Mouse (Mus musculus): ENCODE results near the gene Abcc8. TPM values are rescaled to one million over a fixed set of nuclear protein-coding genes. Genes with fewer than 3 reads are reported as not detected.

Gene Abcc8
- total RNA-seq, 2 experiments from 2014 or later: 72.8 to 79.6 TPM

DNA sequence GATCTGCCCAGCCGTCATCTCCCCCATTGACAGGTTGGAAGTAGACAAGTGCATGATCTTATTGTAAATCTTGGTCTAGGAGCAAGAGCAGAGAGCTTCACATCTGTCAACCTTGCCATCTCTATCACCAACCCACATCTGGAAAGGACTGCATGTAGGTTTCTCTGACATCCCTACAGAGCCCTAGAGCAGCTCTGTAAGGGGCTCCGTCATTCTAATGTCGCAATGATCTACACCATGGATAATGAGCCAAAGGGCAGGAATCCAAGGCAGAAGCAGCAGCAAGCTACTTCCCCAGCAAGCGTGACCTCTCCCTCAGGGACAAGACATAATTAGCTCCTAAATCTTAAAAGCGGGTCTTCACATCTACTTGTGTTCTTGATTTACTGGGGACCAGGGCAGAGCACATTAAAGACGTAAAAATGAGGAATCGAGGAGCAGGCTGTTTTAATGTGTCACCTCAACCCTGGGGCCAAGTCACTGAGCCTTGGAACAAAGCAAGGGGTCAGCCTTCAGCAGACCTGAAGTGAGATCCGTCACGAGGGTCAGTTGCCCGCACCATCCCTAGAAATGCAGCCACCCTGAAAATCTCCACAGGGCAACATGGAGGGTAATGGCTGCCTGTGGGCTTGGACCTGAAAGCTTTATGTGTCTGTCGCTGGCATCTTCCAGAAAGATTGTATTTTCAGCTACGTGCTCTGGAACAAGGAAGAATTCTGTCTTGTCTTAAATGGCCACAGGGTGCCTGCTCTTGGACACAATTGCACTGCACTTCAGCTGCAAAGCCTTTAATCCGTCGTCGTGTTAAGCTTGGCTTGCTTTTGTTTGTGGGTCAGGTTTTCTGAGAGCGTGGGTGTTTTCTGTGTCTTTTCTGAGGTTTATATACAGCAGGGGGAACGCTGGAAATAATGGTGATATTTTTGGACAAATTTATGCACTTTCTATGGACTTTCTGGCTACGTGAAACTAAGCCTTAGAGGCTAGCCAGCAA lies 25.0 kb downstream of the Abcc8 start:
- DNase-seq: no peak

DNA sequence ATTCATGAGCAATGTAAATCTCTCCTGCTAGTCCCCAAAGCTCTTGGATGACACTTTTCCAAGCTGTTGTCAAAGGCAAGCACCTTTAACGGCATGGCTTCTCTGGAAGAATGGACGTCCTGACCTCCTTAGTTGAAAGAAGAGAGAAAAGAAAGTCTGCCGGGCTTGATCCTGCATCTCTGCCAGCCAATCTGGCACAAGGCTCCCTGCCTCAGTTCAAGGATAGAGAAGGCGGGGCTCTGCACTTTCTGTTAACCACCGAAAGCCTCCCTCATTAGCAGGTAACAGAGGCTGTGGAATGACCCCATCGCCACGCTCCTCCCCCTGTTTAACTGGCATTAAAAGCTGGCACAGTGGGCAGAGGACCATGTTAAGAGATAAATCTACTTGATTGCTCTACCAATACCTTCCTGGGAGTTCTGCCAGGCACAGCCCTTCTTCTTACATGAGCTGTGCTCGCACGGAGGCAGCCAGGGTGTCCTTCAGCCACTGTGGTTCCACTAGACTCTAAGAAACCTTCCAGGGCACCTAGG lies 26.9 kb downstream of the Abcc8 start:
- DNase-seq: no peak

- DNase-seq: no peak
Measured at GRCm38 (mm10) chr7:46147417-46147816, 32.4 kb downstream of the Abcc8 start.

- DNase-seq: no peak
Measured at GRCm38 (mm10) chr7:46146675-46147308, 33.0 kb downstream of the Abcc8 start.

- DNase-seq: no peak
Measured at GRCm38 (mm10) chr7:46144061-46144460, 35.8 kb downstream of the Abcc8 start.

GRCm38 (mm10) chr7:46138329-46138930 lies 41.4 kb downstream of the Abcc8 start:
- no peak for DNase-seq

DNA sequence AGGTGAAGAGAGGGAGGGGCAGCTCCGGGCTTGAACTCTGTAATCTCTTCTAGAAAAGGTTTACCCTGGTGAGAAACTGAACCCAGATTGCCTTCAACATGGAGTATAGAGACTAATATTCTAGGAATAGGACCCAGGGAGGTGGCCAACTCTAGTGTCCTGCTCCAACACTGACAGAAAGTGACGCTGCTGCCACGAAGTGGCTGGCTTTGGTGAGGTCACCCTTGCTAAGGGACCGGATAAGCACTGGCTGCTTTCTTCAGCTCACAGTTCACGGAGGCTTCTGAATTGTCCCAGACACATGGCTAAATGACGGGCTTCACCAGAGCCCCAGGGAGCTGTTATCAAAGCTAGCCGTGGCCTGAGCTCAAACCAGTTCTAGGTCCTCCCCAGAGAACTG lies 46.0 kb downstream of the Abcc8 start:
- DNase-seq: peak; percentile 57

- DNase-seq: no peak
Measured at GRCm38 (mm10) chr7:46132229-46132628, 47.6 kb downstream of the Abcc8 start.

DNA sequence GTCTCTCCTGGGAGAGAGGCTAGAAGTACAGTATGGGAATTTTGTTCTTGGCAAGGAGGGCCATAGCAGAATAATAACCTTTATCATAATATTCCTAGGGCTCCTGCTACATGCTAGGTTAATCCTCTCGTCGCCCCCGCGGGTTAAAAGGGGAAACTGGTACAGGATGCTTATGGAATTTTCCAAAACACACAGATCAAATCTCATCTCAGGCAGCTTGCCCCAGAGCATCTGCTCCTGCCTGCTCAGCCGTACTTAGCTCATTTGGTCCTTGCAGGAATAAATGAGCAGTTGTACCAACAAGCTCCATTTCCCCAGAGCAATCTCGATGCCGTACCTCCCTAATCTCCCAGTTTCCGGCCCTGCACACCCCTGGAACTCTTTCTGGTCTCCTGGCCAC lies 48.0 kb downstream of the Abcc8 start:
- no peak for DNase-seq

GRCm38 (mm10) chr7:46131266-46131665 lies 48.6 kb downstream of the Abcc8 start:
- DNase-seq: no peak

DNA sequence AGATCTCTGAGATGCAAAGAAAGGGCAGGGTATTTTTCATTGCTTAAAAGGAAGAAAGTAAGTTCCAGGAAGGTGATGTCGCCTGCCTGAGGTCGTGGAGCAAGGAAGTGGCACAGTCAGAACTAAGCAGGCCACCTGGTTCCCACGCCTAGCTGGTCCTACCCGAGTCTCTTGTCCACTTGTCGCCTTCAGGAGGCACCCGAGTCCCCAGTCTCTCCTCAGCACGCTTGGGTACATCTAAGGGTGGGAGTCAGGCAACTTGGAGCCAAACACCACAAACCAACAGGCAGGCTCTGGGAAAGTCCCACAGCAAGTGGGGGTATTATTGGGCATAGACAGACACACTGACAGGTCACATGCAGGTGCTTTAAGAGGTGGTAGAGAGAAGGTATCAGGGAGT lies 49.1 kb downstream of the Abcc8 start:
- DNase-seq: no peak

DNA sequence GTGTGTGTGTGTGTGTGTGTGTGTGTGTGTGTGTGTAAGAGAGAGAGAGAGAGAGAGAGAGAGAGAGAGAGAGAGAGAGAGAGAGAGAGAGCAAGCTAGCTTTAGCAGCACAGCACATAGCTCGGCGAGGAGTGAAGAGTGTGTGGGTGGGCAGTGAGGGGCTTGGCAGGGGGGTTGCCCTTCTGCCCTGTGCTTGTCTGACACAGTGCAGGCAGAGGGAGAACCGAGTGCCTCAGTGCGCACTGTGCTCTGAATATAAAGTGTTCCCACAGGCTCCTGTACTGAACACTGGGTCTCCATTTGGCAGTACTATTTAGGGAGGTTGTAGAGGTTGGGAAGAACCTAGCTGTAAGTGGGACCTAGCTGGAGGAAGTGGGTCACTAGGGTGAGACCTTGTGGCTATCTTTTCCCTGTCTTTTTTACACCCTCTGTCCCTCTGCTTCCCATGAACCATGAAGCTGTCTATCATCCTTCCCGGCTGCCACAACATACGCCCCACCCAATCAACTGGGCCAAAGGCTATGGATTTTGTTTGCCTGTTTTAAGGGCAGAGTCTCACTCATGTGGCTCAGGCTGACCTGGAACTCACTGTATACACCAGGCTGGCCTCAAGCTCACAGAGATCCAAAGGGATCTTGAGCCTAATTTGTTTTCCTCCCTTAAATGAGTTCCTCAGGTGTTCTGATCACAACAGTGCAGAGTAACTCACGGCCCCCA lies 50.2 kb downstream of the Abcc8 start:
- DNase-seq: no peak

GRCm38 (mm10) chr7:46128196-46128595 lies 51.6 kb downstream of the Abcc8 start:
- DNase-seq: no peak

DNA sequence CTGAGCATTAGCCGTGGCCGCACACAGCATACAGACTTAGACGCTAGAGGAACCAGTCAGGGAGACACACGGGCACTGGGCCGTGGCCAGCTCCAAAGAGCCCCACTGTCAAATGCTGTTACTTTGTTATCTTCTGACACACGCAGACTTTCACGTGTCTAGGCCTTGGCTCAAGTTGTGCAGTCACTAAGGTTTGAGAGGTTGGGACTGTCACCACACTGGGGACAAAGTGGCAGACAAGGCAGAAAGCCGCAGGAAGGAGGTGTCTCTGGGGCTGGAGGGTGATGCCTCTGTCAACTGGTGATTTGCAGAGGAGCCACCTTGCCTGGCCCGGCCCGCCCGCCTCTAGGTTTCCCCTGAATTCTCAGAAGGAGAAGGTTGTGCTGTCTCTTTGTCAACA lies 54.5 kb downstream of the Abcc8 start:
- DNase-seq: peak; percentile 53

GRCm38 (mm10) chr7:46124460-46124859 lies 55.4 kb downstream of the Abcc8 start:
- no peak for DNase-seq

- DNase-seq: no peak
Measured at GRCm38 (mm10) chr7:46122964-46123363, 56.9 kb downstream of the Abcc8 start.

DNA sequence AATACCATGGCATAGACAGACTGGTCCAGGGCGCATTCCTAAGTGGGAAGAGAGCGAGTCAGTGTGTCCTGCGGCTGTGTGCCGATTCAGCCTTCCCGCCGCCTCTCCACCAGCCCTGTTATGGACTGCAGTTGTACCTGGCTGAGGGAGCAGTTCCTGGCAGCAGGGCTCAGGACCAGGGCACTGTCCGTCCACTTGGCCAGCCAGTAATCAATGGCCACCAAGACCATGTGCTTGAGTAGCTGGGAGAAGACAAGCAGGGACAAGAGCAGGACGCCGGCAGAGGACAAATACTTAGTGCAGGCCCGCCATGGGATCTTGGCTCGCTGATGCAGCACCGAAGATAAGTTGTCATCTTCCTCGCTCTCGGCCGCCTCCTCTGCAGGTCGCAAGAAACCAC lies 62.8 kb downstream of the Abcc8 start:
- no peak for DNase-seq

DNA sequence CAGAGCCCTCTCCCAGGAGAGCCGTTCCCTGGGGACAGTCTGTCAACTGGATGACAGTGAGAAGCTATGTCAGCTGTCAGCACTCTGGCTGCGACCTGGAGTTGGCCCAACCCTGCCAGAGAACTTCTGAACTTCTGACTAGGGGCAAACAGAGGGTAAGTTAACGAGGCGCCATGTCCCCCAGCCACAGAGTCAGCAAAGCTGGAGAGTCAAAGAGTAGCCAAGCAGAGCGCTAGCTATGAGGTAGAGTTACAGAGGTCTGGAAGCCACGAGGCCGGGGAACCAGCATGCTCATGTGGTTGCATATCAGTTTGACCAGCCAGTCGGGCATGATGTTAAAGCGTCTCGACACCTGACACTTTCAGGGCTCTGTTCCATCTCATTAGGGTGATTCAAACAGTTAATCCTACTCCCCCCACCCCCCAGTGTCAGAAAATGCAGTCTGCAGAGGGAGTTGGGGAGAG lies 63.7 kb downstream of the Abcc8 start:
- peak; percentile 80 for DNase-seq

DNA sequence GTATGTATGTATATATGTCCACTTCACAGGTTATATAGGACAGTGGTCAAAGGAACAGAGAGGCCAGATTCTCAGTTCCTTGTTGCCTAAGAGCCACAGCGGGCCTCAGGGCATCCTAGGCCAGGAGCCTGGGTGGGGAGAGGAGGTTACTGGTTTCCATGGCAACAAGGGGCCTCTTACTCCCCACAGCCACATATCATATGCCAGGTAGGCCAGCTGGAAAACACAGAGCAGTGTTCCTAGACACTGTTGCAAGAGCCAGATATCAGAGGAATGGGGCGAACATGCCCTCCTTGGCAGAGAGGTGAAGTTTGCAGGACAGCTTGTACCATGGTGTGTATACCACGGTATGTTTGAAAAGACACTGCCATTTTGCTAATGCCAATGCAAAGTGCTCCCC lies 66.4 kb downstream of the Abcc8 start:
- DNase-seq: no peak

DNA sequence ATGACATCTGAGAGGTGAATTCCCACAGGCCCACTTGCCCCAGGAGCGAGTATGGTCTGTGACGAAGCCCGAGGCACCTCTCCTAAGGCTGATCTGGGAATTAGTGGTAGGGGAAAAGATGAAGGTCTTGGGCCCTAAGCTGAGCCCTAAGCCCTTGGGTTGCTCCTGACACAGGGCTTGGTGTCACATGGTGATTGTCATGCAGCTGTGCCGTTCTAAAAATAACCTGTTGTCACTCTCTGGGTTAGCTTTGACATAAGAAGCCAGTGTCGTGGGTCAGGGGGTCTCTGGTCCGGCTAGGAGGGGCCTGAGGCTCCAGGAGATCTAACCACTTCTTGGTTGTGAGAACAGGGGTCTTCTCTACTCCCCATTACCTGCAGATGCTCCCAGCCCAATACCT lies 67.9 kb downstream of the Abcc8 start:
- no peak for DNase-seq

GRCm38 (mm10) chr7:46111212-46111817 lies 68.5 kb downstream of the Abcc8 start:
- DNase-seq: no peak

GRCm38 (mm10) chr7:46110079-46110478 lies 69.8 kb downstream of the Abcc8 start:
- no peak for DNase-seq

Measured in heart, postnatal 4 days (tissue).